Mouse (Mus musculus) small intestine, adult 2 months (tissue): ENCODE data around the gene Trappc3.

Experiments used
- CTCF ChIP-seq: fragments of 200-500 bp; IDR thresholded peaks from 2 replicates; pipeline ENCODE4 v1.5.1; 2012; ENCODE audit warnings: low read depth, mild to moderate bottlenecking, control low read depth, inconsistent platforms, low read length, moderate library complexity, mixed read lengths; ENCODE audit not compliant: insufficient replicate concordance, insufficient read length; ENCODE audit errors: extremely low read depth
- POLR2A ChIP-seq: fragments of 200-500 bp; IDR thresholded peaks from 2 replicates; pipeline ENCODE4 v1.6.1; 2012; ENCODE audit warnings: low read depth, mild to moderate bottlenecking, control low read depth, inconsistent platforms, low read length, moderate library complexity

GRCm38 (mm10) chr4:126313202-126313601, 51.1 kb downstream of the Trappc3 start:
- TF ChIP-seq CTCF (no peak), POLR2A (no peak)
